Mouse (Mus musculus) layer of hippocampus, adult 2 months (tissue): ENCODE measurements around the gene Ptrhd1. TPM values are rescaled to one million over a fixed set of nuclear protein-coding genes. Genes with fewer than 3 reads are reported as not detected.

Experiments used
- DNase-seq, 2 experiments: peaks; one replicate each; pipeline ENCODE4 v3.0.0; 2022; ENCODE audit warnings: low spot score in 2 of 2
- H3K27ac ChIP-seq: fragments of 200-600 bp; 2 replicates; pipeline ENCODE4 v1.8.1; 2022
- H3K4me3 ChIP-seq: fragments of 200-600 bp; 2 replicates; pipeline ENCODE4 v1.8.1; 2022; ENCODE audit warnings: mild to moderate bottlenecking
- CTCF ChIP-seq: fragments of 200-600 bp; conservative IDR thresholded peaks from 2 replicates; pipeline ENCODE4 v1.8.1; 2022; ENCODE audit warnings: antibody characterized with exemption, mild to moderate bottlenecking, moderate library complexity
- long read RNA-seq, 2 experiments: library from polyadenylated mRNA; stranded (forward); transcript quantifications; one replicate each; pipeline ENCODE4 v2.0.0; 2021; ENCODE audit warnings: borderline mapping rate in 2 of 2
- total RNA-seq, 2 experiments: library from RNA; stranded (reverse); gene quantifications; 2 replicates each; pipeline ENCODE4 v1.2.3; 2021

Gene Ptrhd1
- total RNA-seq = 1 to 10 TPM; 8.0 to 8.2 TPM
- long read RNA-seq, experiment 1, transcript Ptrhd1-201 (2 exons, 3,840 nt) = major isoform, 19 of 21 reads
- long read RNA-seq, experiment 1, partial matches to known transcripts = 0 of 21 reads
- long read RNA-seq, experiment 1, other reads (novel, unspliced or antisense) = 2 of 21 reads
- long read RNA-seq, experiment 2, transcript Ptrhd1-201 (2 exons, 3,840 nt) = major isoform, 29 of 32 reads
- long read RNA-seq, experiment 2, partial matches to known transcripts = 0 of 32 reads
- long read RNA-seq, experiment 2, other reads (novel, unspliced or antisense) = 3 of 32 reads

- peak; percentile 16 for TF ChIP-seq CTCF
- peak within 1 kb of the TSS; percentile 100 for H3K27ac ChIP-seq
- H3K4me3 ChIP-seq = peak within 1 kb of the TSS; percentile 77
- DNase-seq = peak; percentile 89 to 97
These were observed at the start of gene Ptrhd1, which contains the start of gene Cenpo for GRCm38 (mm10) chr12:4233572-4234508. Ptrhd1 (plus strand) TSS chr12:4234027. Cenpo (minus strand) TSS chr12:4234294.

DNA sequence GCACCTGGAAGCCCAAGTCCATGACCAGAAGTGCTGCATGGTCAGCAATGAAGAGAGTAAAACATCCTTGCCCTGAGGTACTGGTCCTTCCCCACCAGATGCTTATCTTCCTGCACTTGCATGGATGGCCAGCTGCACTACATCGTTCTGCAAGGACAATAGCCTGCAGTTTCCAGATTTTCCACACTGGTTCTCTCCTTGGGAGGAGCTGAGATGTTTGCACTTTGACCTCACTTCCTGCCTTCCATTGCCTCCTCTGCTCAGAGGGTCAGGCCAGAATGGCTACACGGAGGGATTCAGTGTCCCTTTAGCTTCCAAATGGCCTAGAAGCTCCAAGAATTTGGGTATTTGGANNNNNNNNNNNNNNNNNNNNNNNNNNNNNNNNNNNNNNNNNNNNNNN is 49.2 kb upstream of the Ptrhd1 start:
- DNase-seq = no peak
- no peak overlapping the region for H3K4me3 ChIP-seq
- TF ChIP-seq CTCF = no peak
- no peak overlapping the region for H3K27ac ChIP-seq

DNA sequence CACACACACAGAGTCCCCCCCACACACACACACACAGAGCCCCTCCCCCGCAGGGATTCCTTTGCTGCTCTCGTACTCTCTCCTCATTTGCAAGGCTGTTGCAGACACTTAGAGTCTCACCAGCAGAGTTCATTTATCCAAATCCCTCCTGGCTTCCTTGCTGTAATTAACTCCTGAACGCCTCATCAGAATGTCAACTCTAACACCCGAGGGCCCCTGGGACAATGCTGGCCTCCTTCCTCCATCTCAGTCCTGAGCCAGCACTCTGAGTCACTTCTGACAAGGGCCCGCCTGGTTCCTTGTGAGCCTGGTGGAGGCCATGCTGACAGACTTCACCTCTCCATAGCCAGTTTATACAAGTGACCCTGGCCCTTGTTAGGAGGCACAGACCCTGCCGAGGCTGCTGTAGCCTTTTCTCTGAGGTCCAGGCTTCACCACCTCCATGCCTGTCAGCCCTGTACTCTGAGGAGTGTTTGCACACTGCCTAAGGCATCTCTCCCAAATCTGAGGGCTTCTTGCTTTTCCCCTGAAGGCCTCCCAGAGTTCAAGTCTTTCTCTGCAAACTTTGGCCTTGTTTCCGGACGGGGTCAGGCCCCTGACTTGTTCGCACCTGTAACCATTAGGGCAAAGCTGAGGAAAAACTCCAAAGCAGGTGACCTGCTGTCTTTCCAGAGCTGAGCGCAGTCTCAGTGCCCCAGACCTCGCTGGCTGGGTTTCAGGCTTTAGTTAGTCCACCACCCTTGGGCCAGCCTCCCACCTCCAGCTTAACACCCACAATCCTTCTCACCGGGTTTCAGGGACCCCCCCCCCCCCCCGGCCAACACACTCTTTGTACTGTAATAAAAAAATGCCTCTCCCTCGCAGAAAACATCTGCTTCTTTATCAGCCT is 45.4 kb upstream of the Ptrhd1 start:
- no peak for DNase-seq
- Histone ChIP-seq H3K4me3 (no peak overlapping the region), H3K27ac (no peak overlapping the region)
- TF ChIP-seq CTCF = no peak

- peak; percentile 67 for TF ChIP-seq CTCF
- no peak overlapping the region for H3K27ac ChIP-seq
- no peak overlapping the region for H3K4me3 ChIP-seq
- no peak for DNase-seq
These were observed 44.8 kb upstream of the Ptrhd1 start for GRCm38 (mm10) chr12:4189060-4189447.

DNA sequence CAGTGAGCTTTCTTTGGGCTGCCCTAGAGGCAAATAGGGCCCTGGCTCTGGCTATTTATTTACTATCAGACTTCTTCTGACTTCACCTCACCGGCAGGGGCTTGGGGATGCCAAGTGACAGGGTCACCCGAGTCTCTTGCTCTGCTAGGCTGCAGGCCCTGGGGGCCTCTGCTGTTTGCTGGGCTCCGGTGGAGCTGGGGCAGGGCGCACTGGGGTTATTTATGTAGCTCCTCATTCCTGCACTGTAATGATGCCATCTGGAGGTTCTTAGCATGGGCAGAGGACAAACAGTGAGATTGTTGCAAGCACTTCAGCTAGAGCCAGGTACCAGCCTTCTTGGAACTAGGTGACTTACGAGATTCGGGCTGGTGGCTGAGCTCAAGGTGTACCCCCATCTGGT is 41.3 kb upstream of the Ptrhd1 start:
- DNase-seq = no peak
- no peak overlapping the region for H3K27ac ChIP-seq
- no peak for TF ChIP-seq CTCF
- no peak overlapping the region for H3K4me3 ChIP-seq

DNA sequence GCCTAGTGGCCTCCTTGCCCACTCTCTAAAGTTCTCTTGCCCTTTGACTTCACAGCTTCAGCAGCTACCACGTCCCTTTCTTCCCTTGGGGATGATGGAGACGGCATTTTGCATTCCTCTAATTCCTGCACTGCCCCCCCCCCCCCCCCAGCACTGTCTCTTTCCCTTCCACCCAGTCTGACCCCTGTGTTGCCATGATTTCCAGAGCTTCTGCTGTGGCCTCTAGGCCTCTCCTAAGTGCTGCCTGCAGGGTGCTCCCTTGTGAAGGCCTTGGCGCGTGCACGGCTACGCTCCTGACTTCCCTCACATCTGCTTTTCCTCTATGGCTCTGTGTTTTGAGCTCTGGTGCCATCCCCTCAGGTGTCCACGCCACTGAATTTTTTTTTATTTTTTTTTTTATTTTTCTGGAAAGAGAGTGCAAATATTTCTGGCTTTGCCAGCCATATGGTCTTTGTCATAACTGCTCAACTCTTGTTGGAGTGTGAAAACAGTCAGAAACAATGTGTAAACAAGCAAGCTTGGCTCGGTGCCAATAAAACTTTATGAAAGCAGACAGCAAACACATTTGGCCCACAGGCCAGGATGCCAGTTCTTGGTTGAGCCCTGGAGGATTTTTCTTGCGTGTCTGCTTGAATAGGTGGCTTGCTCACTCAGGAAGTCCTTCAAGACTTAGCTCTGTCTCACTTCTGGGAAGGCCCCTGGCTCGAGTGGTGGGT is 40.6 kb upstream of the Ptrhd1 start:
- Histone ChIP-seq H3K4me3 (no peak overlapping the region), H3K27ac (no peak overlapping the region)
- no peak for TF ChIP-seq CTCF
- DNase-seq = no peak

- peak; percentile 42 to 56 for DNase-seq
- TF ChIP-seq CTCF = peak; percentile 24
- H3K4me3 ChIP-seq = no peak overlapping the region
These were observed 39.2 kb upstream of the Ptrhd1 start for GRCm38 (mm10) chr12:4194643-4195042.

DNA sequence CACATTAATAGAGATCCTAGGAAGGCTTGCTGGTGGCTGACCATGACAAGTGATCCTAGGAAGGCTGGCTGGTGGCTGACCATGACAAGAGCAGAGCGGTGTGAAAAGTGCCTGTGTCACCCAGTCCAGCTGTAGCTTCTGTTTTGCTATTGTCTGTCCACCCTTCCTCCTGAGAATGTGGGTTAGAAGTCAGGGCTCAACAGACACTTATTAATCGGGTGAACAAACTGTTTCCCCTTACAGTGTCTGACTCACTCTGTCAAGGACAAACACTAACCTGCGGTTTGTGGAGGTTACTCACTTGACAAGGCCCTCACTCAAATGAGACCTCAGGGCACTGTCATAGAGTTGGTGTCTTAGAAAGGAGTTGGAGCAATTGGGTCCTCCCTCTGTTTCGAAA is 35.1 kb upstream of the Ptrhd1 start:
- no peak overlapping the region for H3K27ac ChIP-seq

More at GRCm38 (mm10) chr12:4194643-4195042, 39.2 kb upstream of the Ptrhd1 start:
- no peak overlapping the region for H3K27ac ChIP-seq

GRCm38 (mm10) chr12:4199271-4199670 is 34.6 kb upstream of the Ptrhd1 start:
- TF ChIP-seq CTCF = no peak
- Histone ChIP-seq H3K27ac (no peak overlapping the region), H3K4me3 (no peak overlapping the region)
- DNase-seq = no peak

More for the DNA sequence above, 35.1 kb upstream of the Ptrhd1 start:
- no peak for TF ChIP-seq CTCF
- DNase-seq = no peak
- no peak overlapping the region for H3K4me3 ChIP-seq

GRCm38 (mm10) chr12:4201454-4202200 is 32.2 kb upstream of the Ptrhd1 start:
- DNase-seq = peak; percentile 33 to 73
- no peak for TF ChIP-seq CTCF
- no peak overlapping the region for H3K4me3 ChIP-seq
- no peak overlapping the region for H3K27ac ChIP-seq

DNA sequence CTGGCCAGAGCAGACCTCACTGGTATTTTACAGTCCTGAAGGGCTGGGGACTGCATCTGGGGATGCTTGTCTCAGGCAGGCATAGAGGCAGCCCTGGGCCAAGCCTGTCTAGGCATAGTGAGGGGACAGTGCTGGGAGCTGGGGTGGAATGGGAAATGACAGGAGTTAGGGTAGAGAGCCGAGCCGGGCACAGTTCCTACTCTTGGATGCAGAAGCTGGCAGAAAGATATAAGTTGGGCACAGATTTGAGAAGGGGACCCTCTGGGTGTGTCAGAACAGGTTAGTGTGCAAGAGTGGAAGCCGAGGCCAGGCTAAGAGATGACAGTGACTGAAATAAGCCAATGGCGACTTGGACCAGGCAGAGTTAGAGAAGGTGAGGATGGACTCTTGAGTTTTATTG is 31.6 kb upstream of the Ptrhd1 start:
- no peak overlapping the region for H3K27ac ChIP-seq
- no peak for DNase-seq

GRCm38 (mm10) chr12:4206106-4206505 is 27.7 kb upstream of the Ptrhd1 start:
- no peak for DNase-seq
- no peak overlapping the region for H3K4me3 ChIP-seq
- no peak overlapping the region for H3K27ac ChIP-seq
- no peak for TF ChIP-seq CTCF

More for the DNA sequence above, 31.6 kb upstream of the Ptrhd1 start:
- no peak for TF ChIP-seq CTCF
- no peak overlapping the region for H3K4me3 ChIP-seq
